17 mouse cellular contexts compared by ENCODE assay signal in the genomic region with DNA sequence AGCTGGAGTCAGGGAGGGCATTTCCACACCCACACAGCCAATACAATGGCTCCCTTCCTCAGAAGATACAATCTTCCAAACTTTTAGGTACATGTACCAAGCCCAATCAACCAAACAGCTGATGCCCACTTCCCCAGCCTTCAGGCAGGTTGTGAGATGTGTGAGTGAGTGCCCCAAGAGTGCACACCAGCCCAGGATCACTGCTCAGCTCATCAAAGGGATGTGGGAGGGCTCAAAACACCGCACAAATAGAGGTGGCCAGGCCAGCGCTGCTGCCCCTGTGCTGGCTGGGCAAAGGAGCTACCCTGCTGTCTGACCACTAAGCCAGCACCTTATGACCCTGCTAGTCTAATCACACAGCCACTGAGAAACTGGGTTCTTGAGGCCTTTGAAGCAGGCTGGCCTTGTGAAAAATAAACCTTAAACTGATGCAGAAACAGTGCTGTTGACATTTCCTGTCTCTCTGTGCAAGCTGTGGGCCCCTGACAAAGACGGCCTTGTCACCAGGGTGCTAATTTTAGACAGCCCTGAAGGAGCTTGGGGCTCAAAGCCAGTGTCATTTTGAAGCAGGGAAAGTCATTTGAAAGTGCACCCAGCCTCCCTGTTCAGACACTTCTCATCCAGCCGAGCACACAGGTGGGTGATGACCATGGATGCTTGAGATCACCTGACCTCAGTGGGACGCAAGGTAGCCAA. TPM values are rescaled to one million over a fixed set of nuclear protein-coding genes. Genes with fewer than 3 reads are reported as not detected.
DNase-seq lines count a peak whose midpoint lies in the region; ATAC-seq and TF ChIP-seq lines count a peak whose summit lies in the region.
"Had no signal": no experiment of that assay in that cellular context is flagged by ENCODE, and none has a peak within 500 bp of the region (broad histone marks: within the 10 kb centered on the region; RNA-seq: fewer than 3 reads in every experiment).

No protein-coding gene starts in this region.

- peak overlapping the region; percentile 37 for H3K27ac ChIP-seq in bone marrow, adult 2 months (ENCODE audit: control insufficient read depth, insufficient read depth, low read depth, low read length, poor library complexity)
- H3K27ac ChIP-seq in midbrain, embryonic 15.5 days = no peak overlapping the region
- H3K27ac ChIP-seq: hindbrain, embryonic 12.5 days; kidney, postnatal 0 days; left cerebral cortex, adult 2 months had no signal

- no peak overlapping the region for H3K4me3 ChIP-seq in bone marrow, adult 2 months (replicated peaks; ENCODE audit: control insufficient read depth, low read depth, low read length)
- no peak overlapping the region for H3K4me3 ChIP-seq in midbrain, embryonic 15.5 days
- H3K4me3 ChIP-seq: hindbrain, embryonic 12.5 days; left cerebral cortex, adult 2 months had no signal

- TF ChIP-seq POLR2A in bone marrow, adult 2 months (IDR thresholded peaks at IDR 0.05; ENCODE audit: borderline replicate concordance, control insufficient read depth, low read depth, low read length) = no peak

- no peaks in the 10 kb centered on the region for H3K36me3 ChIP-seq in midbrain, embryonic 15.5 days (replicated peaks)
- H3K36me3 ChIP-seq: hindbrain, embryonic 12.5 days had no signal

- whole genome bisulfite sequencing in bone marrow, adult 2 months = 28% methylated on average over 5 of the region's 5 CpGs
- WGBS in midbrain, embryonic 15.5 days = 66% methylated on average over 5 of the region's 5 CpGs

- DNase-seq in heart, adult 18-20 months = peak; percentile 41 to 61
- no peak for DNase-seq in heart, adult 8-10 months (ENCODE audit: low spot score)
- DNase-seq in heart, postnatal 4 days = peak; percentile 46
- DNase-seq in thymus, postnatal 0 days (ENCODE audit: low spot score) = peak; percentile 69
- no peak for DNase-seq in frontal cortex, adult 2 months (ENCODE audit: extremely low spot score in 1 of 2, low spot score in 1 of 2)
- no peak for DNase-seq in urinary bladder, adult 2 months (ENCODE audit: low spot score)
- DNase-seq: cerebellum, postnatal 36 days; lung, adult 18-20 months; midbrain, embryonic 14.5 days; right cerebral cortex, postnatal 25 days had no signal

- ATAC-seq in midbrain, embryonic 15.5 days (replicated peaks) = no peak

- no peaks in the 10 kb centered on the region for H3K9me3 ChIP-seq in midbrain, embryonic 15.5 days
- H3K9me3 ChIP-seq: hindbrain, embryonic 12.5 days had no signal

- H3K9ac ChIP-seq in midbrain, embryonic 15.5 days = no peak overlapping the region
- H3K9ac ChIP-seq: hindbrain, embryonic 12.5 days had no signal

- no peaks in the 10 kb centered on the region for H3K27me3 ChIP-seq in midbrain, embryonic 15.5 days (replicated peaks)
- H3K27me3 ChIP-seq: hindbrain, embryonic 12.5 days had no signal

- H3K4me2 ChIP-seq in midbrain, embryonic 15.5 days = no peak overlapping the region
- H3K4me2 ChIP-seq: hindbrain, embryonic 12.5 days had no signal

- H3K4me1 ChIP-seq in bone marrow, adult 2 months (ENCODE audit: control insufficient read depth, insufficient read depth, low read length) = peaks cover 2% of the 10 kb centered on the region
- H3K4me1 ChIP-seq in midbrain, embryonic 15.5 days = no peaks in the 10 kb centered on the region

- TF ChIP-seq CTCF in bone marrow, adult 2 months (IDR thresholded peaks at IDR 0.05; ENCODE audit: control insufficient read depth, insufficient read depth, low read length) = no peak

RNA-seq across cellular contexts. Expression of a gene that starts 33.7 kb away (rescaled TPM):
- total RNA-seq in heart, adult 18-20 months (2021) = 1 to 10 TPM; 1.6 to 1.7 TPM
- 1 to 10 TPM; 1.5 to 3.4 (median 1.8) TPM for total RNA-seq in heart, adult 8-10 months (2022)
- not detected in 2 replicates for polyA plus RNA-seq in bone marrow, adult 2 months (2011; ENCODE audit: insufficient read depth, insufficient read length, low replicate concordance, missing spikeins)
- 1 to 10 TPM; 1.1 to 1.8 TPM for total RNA-seq in heart, postnatal 4 days (2021)
- polyA plus RNA-seq in thymus, postnatal 0 days (2015; fragmentation: Nextera tagmentation; extraction: Ambion mirVana) = 0.08 and 0.15 TPM in 2 replicates
- polyA plus RNA-seq in frontal cortex, adult 2 months (2012; rRNA removed) = 0.40 and 0.50 TPM in 2 replicates
- 0.65 and 3.6 TPM in 2 replicates for polyA plus RNA-seq in midbrain, embryonic 15.5 days (2015; fragmentation: Nextera tagmentation; extraction: Ambion mirVana)
- 0.38 and 0.44 TPM in 2 replicates for polyA plus RNA-seq in urinary bladder, adult 2 months (2012; rRNA removed)
- total RNA-seq: CH12.LX; gastrocnemius, adult 18-20 months had no signal

RNA-seq across cellular contexts. Expression of a gene that starts 49.4 kb away (rescaled TPM):
- total RNA-seq in heart, adult 18-20 months (2021) = 1 to 10 TPM; 7.1 TPM
- 10 to 100 TPM in 2 of 4 experiments, 1 to 10 TPM in 2; 3.5 to 13.3 (median 7.6) TPM for total RNA-seq in heart, adult 8-10 months (2022)
- 4.1 and 13.5 TPM in 2 replicates for polyA plus RNA-seq in bone marrow, adult 2 months (2011; ENCODE audit: insufficient read depth, insufficient read length, low replicate concordance, missing spikeins)
- 10 to 100 TPM; 20.4 to 24.9 TPM for total RNA-seq in heart, postnatal 4 days (2021)
- 3.2 and 3.6 TPM in 2 replicates for polyA plus RNA-seq in thymus, postnatal 0 days (2015; fragmentation: Nextera tagmentation; extraction: Ambion mirVana)
- polyA plus RNA-seq in frontal cortex, adult 2 months (2012; rRNA removed) = 9.2 and 13.7 TPM in 2 replicates
- 4.6 and 6.5 TPM in 2 replicates for polyA plus RNA-seq in midbrain, embryonic 15.5 days (2015; fragmentation: Nextera tagmentation; extraction: Ambion mirVana)
- polyA plus RNA-seq in urinary bladder, adult 2 months (2012; rRNA removed) = 8.1 and 10.6 TPM in 2 replicates
- total RNA-seq: CH12.LX had no signal

RNA-seq across cellular contexts. Expression of a gene that starts 56.4 kb away (rescaled TPM):
- total RNA-seq in heart, adult 18-20 months (2021) = under 1 TPM; 0.37 to 0.39 TPM
- under 1 TPM; 0.27 to 0.63 (median 0.48) TPM for total RNA-seq in heart, adult 8-10 months (2022)
- polyA plus RNA-seq in bone marrow, adult 2 months (2011; ENCODE audit: insufficient read depth, insufficient read length, low replicate concordance, missing spikeins) = not detected in 2 replicates
- total RNA-seq in heart, postnatal 4 days (2021) = under 1 TPM; 0.55 to 0.65 TPM
- 1.2 and 1.4 TPM in 2 replicates for polyA plus RNA-seq in thymus, postnatal 0 days (2015; fragmentation: Nextera tagmentation; extraction: Ambion mirVana)
- polyA plus RNA-seq in frontal cortex, adult 2 months (2012; rRNA removed) = 213 and 219 TPM in 2 replicates
- polyA plus RNA-seq in midbrain, embryonic 15.5 days (2015; fragmentation: Nextera tagmentation; extraction: Ambion mirVana) = 4.7 and 5.4 TPM in 2 replicates
- 0.09 and 0.11 TPM in 2 replicates for polyA plus RNA-seq in urinary bladder, adult 2 months (2012; rRNA removed)
- total RNA-seq: CH12.LX; gastrocnemius, adult 18-20 months had no signal
- polyA plus RNA-seq: kidney, postnatal 0 days had no signal

Comparison
In these comparisons a context has a peak if more than half of its experiments do, and no peak if none do; other contexts are left out.
1. DNase-seq: peak in heart, adult 18-20 months (2 of 2), heart, postnatal 4 days (single experiment) and thymus, postnatal 0 days (single experiment); none in heart, adult 8-10 months (single experiment), frontal cortex, adult 2 months (0 of 2) and urinary bladder, adult 2 months (single experiment).
2. RNA of a gene that starts 56.4 kb away (polyA plus RNA-seq): 213 to 219 TPM in frontal cortex, adult 2 months; 4.7 to 5.4 TPM in midbrain, embryonic 15.5 days, 1.2 to 1.4 TPM in thymus, postnatal 0 days, 0.09 to 0.11 TPM in urinary bladder, adult 2 months and not detected in bone marrow, adult 2 months; every median in the first group is over 10 times any median in the second.